Mouse (Mus musculus): ENCODE data around the gene Mdh2. TPM values are rescaled to one million over a fixed set of nuclear protein-coding genes. Genes with fewer than 3 reads are reported as not detected.
A peak's percentile ranks its signal among the peaks of the same experiment; 100 is the strongest.

Gene Mdh2
- polyA plus RNA-seq, 1 experiment from 2014 or later: 587 TPM

- H3K4me3 ChIP-seq (replicated peaks; ENCODE audit: low read depth, low read length): peak within 1 kb of the TSS; percentile 59
- ATAC-seq (ENCODE audit: low FRiP score, low TSS enrichment) (peak; percentile 72), DNase-seq (peak; percentile 96)
- 0 out of 2 replicates have a peak, but pooled peaks cover 3% of the 10 kb centered on the region for H3K36me3 ChIP-seq (ENCODE audit: control insufficient read depth, insufficient read depth, low read length)
- H3K4me1 ChIP-seq (ENCODE audit: control insufficient read depth, insufficient read depth, low read length): peaks cover 32% of the 10 kb centered on the region
- WGBS: 4% methylated on average over 29 of the region's 29 CpGs
- peak within 1 kb of the TSS; percentile 96 for H3K9ac ChIP-seq (replicated peaks; ENCODE audit: low read length)
- no peaks in the 10 kb centered on the region for H3K9me3 ChIP-seq (ENCODE audit: control insufficient read depth, low read length)
- H3K27me3 ChIP-seq (ENCODE audit: control insufficient read depth, insufficient read depth, low read length): no peaks in the 10 kb centered on the region
- peak within 1 kb of the TSS; percentile 94 for H3K4me2 ChIP-seq (ENCODE audit: low read length)
- peak within 1 kb of the TSS; percentile 68 for H3K27ac ChIP-seq (replicated peaks; ENCODE audit: low read depth, low read length)
Measured at GRCm38 (mm10) chr5:135806555-135807262, 28.4 kb downstream of the Mdh2 start, which contains the start of gene Srrm3. TSS of gene Srrm3 (plus strand) at chr5:135806890.

GRCm38 (mm10) chr5:135807263-135807637, 29.0 kb downstream of the Mdh2 start:
- WGBS: 45% methylated on average over 3 of the region's 3 CpGs
- Histone ChIP-seq H3K36me3 (ENCODE audit: control insufficient read depth, insufficient read depth, low read length) (0 out of 2 replicates have a peak, but pooled peaks cover 3% of the 10 kb centered on the region), H3K27ac (replicated peaks; ENCODE audit: low read depth, low read length) (peak overlapping the region; percentile 68; the same call in 1 of the 2 replicates), H3K4me1 (ENCODE audit: control insufficient read depth, insufficient read depth, low read length) (peaks cover 32% of the 10 kb centered on the region), H3K9me3 (ENCODE audit: control insufficient read depth, low read length) (no peaks in the 10 kb centered on the region), H3K4me2 (ENCODE audit: low read length) (peak overlapping the region; percentile 94), H3K9ac (replicated peaks; ENCODE audit: low read length) (peak overlapping the region; percentile 96), H3K4me3 (replicated peaks; ENCODE audit: low read depth, low read length) (peak overlapping the region; percentile 59), H3K27me3 (ENCODE audit: control insufficient read depth, insufficient read depth, low read length) (no peaks in the 10 kb centered on the region)
- ATAC-seq (ENCODE audit: low FRiP score, low TSS enrichment) (no peak), DNase-seq (peak; percentile 31)

GRCm38 (mm10) chr5:135812991-135813390, 34.7 kb downstream of the Mdh2 start:
- WGBS: 71% methylated on average over 5 of the region's 5 CpGs
- no peak overlapping the region for H3K27ac ChIP-seq (replicated peaks; ENCODE audit: low read depth, low read length)
- DNase-seq: peak; percentile 46

GRCm38 (mm10) chr5:135818491-135818890, 40.2 kb downstream of the Mdh2 start:
- Histone ChIP-seq H3K9ac (replicated peaks; ENCODE audit: low read length) (no peak overlapping the region), H3K36me3 (ENCODE audit: control insufficient read depth, insufficient read depth, low read length) (peaks cover 7% of the 10 kb centered on the region; the same call in 1 of the 2 replicates), H3K4me1 (ENCODE audit: control insufficient read depth, insufficient read depth, low read length) (peaks cover 33% of the 10 kb centered on the region), H3K4me3 (replicated peaks; ENCODE audit: low read depth, low read length) (no peak overlapping the region), H3K4me2 (ENCODE audit: low read length) (no peak overlapping the region), H3K27me3 (ENCODE audit: control insufficient read depth, insufficient read depth, low read length) (no peaks in the 10 kb centered on the region), H3K9me3 (ENCODE audit: control insufficient read depth, low read length) (no peaks in the 10 kb centered on the region), H3K27ac (replicated peaks; ENCODE audit: low read depth, low read length) (0 out of 2 replicates have a peak overlapping the region, but pooled peaks have one; percentile 6)
- WGBS: 42% methylated on average over 7 of the region's 7 CpGs
- DNase-seq (no peak), ATAC-seq (ENCODE audit: low FRiP score, low TSS enrichment) (no peak)

More at GRCm38 (mm10) chr5:135812991-135813390, 34.7 kb downstream of the Mdh2 start:
- H3K9me3 ChIP-seq (ENCODE audit: control insufficient read depth, low read length): no peaks in the 10 kb centered on the region
- H3K36me3 ChIP-seq (ENCODE audit: control insufficient read depth, insufficient read depth, low read length): 0 out of 2 replicates have a peak, but pooled peaks cover 3% of the 10 kb centered on the region
- H3K27me3 ChIP-seq (ENCODE audit: control insufficient read depth, insufficient read depth, low read length): no peaks in the 10 kb centered on the region
- ATAC-seq (ENCODE audit: low FRiP score, low TSS enrichment): no peak
- no peak overlapping the region for H3K4me3 ChIP-seq (replicated peaks; ENCODE audit: low read depth, low read length)
- no peak overlapping the region for H3K4me2 ChIP-seq (ENCODE audit: low read length)
- no peak overlapping the region for H3K9ac ChIP-seq (replicated peaks; ENCODE audit: low read length)
- H3K4me1 ChIP-seq (ENCODE audit: control insufficient read depth, insufficient read depth, low read length): peaks cover 12% of the 10 kb centered on the region

GRCm38 (mm10) chr5:135822316-135822944, 44.1 kb downstream of the Mdh2 start:
- Histone ChIP-seq H3K9ac (replicated peaks; ENCODE audit: low read length) (no peak overlapping the region), H3K36me3 (ENCODE audit: control insufficient read depth, insufficient read depth, low read length) (peaks cover 7% of the 10 kb centered on the region; the same call in 1 of the 2 replicates), H3K4me1 (ENCODE audit: control insufficient read depth, insufficient read depth, low read length) (peaks cover 51% of the 10 kb centered on the region), H3K9me3 (ENCODE audit: control insufficient read depth, low read length) (no peaks in the 10 kb centered on the region), H3K27ac (replicated peaks; ENCODE audit: low read depth, low read length) (peak overlapping the region; percentile 88), H3K4me2 (ENCODE audit: low read length) (peak overlapping the region; percentile 30), H3K4me3 (replicated peaks; ENCODE audit: low read depth, low read length) (no peak overlapping the region), H3K27me3 (ENCODE audit: control insufficient read depth, insufficient read depth, low read length) (no peaks in the 10 kb centered on the region)
- ATAC-seq (ENCODE audit: low FRiP score, low TSS enrichment) (peak; percentile 80), DNase-seq (peak; percentile 88)
- WGBS: 8% methylated on average over 7 of the region's 7 CpGs

GRCm38 (mm10) chr5:135824517-135824916, 46.2 kb downstream of the Mdh2 start:
- DNase-seq: no peak

GRCm38 (mm10) chr5:135826225-135826624, 47.9 kb downstream of the Mdh2 start:
- H3K9ac ChIP-seq (replicated peaks; ENCODE audit: low read length): peak overlapping the region; percentile 34; the same call in 1 of the 2 replicates
- H3K4me1 ChIP-seq (ENCODE audit: control insufficient read depth, insufficient read depth, low read length): peaks cover 43% of the 10 kb centered on the region
- no peak overlapping the region for H3K4me3 ChIP-seq (replicated peaks; ENCODE audit: low read depth, low read length)
- ATAC-seq (ENCODE audit: low FRiP score, low TSS enrichment) (no peak), DNase-seq (peak; percentile 61)
- peak overlapping the region; percentile 85 for H3K27ac ChIP-seq (replicated peaks; ENCODE audit: low read depth, low read length)
- WGBS: 29% methylated on average over 6 of the region's 6 CpGs
- H3K36me3 ChIP-seq (ENCODE audit: control insufficient read depth, insufficient read depth, low read length): 0 out of 2 replicates have a peak, but pooled peaks cover 2% of the 10 kb centered on the region
- H3K27me3 ChIP-seq (ENCODE audit: control insufficient read depth, insufficient read depth, low read length): no peaks in the 10 kb centered on the region
- H3K4me2 ChIP-seq (ENCODE audit: low read length): 0 out of 2 replicates have a peak overlapping the region, but pooled peaks have one; percentile 6
- H3K9me3 ChIP-seq (ENCODE audit: control insufficient read depth, low read length): no peaks in the 10 kb centered on the region

More at GRCm38 (mm10) chr5:135824517-135824916, 46.2 kb downstream of the Mdh2 start:
- H3K27ac ChIP-seq (replicated peaks; ENCODE audit: low read depth, low read length): peak overlapping the region; percentile 62
- H3K4me1 ChIP-seq (ENCODE audit: control insufficient read depth, insufficient read depth, low read length): peaks cover 49% of the 10 kb centered on the region
- H3K4me3 ChIP-seq (replicated peaks; ENCODE audit: low read depth, low read length): no peak overlapping the region
- ATAC-seq (ENCODE audit: low FRiP score, low TSS enrichment): no peak
- H3K27me3 ChIP-seq (ENCODE audit: control insufficient read depth, insufficient read depth, low read length): no peaks in the 10 kb centered on the region
- H3K36me3 ChIP-seq (ENCODE audit: control insufficient read depth, insufficient read depth, low read length): peaks cover 9% of the 10 kb centered on the region; the same call in 1 of the 2 replicates
- no peak overlapping the region for H3K9ac ChIP-seq (replicated peaks; ENCODE audit: low read length)
- no peaks in the 10 kb centered on the region for H3K9me3 ChIP-seq (ENCODE audit: control insufficient read depth, low read length)
- no peak overlapping the region for H3K4me2 ChIP-seq (ENCODE audit: low read length)
- 49% methylated on average over 3 of the region's 3 CpGs for WGBS

GRCm38 (mm10) chr5:135829381-135829780, 51.1 kb downstream of the Mdh2 start:
- DNase-seq: no peak
- Histone ChIP-seq H3K9ac (replicated peaks; ENCODE audit: low read length) (no peak overlapping the region), H3K4me1 (ENCODE audit: control insufficient read depth, insufficient read depth, low read length) (peaks cover 31% of the 10 kb centered on the region), H3K27me3 (ENCODE audit: control insufficient read depth, insufficient read depth, low read length) (no peaks in the 10 kb centered on the region), H3K36me3 (ENCODE audit: control insufficient read depth, insufficient read depth, low read length) (0 out of 2 replicates have a peak, but pooled peaks cover 2% of the 10 kb centered on the region), H3K4me3 (replicated peaks; ENCODE audit: low read depth, low read length) (no peak overlapping the region), H3K9me3 (ENCODE audit: control insufficient read depth, low read length) (no peaks in the 10 kb centered on the region), H3K27ac (replicated peaks; ENCODE audit: low read depth, low read length) (no peak overlapping the region), H3K4me2 (ENCODE audit: low read length) (no peak overlapping the region)
- ATAC-seq (ENCODE audit: low FRiP score, low TSS enrichment): no peak
- 91% methylated on average over 8 of the region's 8 CpGs for WGBS

All from midbrain, embryonic 14.5 days (tissue).